Mouse (Mus musculus): ENCODE results near the gene Bpifb9b.
"Not testable (repeated sequence)": the region's sequence is repeated elsewhere in the genome, so short reads cannot be mapped to it uniquely, and the experiment has no call there.

Gene Bpifb9b

GRCm38 (mm10) chr2:154306927-154307326 lies at the start of gene Bpifb9b:
Bpifb9b (plus strand) TSS chr2:154307227.
- not testable (repeated sequence) for DNase-seq (ENCODE audit: low read depth, low spot score)

GRCm38 (mm10) chr2:154257554-154257953 lies 49.5 kb upstream of the Bpifb9b start, which contains the start of gene Bpifb9a:
Bpifb9a (plus strand) TSS chr2:154257854.
- DNase-seq (ENCODE audit: low read depth, low spot score) = not testable (repeated sequence)

- DNase-seq (ENCODE audit: low read depth, low spot score) = not testable (repeated sequence)
These were observed 42.6 kb upstream of the Bpifb9b start for GRCm38 (mm10) chr2:154264397-154264796.

- DNase-seq (ENCODE audit: low read depth, low spot score) = not testable (repeated sequence)
These were observed 15.2 kb upstream of the Bpifb9b start for GRCm38 (mm10) chr2:154291866-154292265.

- no peak for DNase-seq (ENCODE audit: low read depth, low spot score)
These were observed 14.2 kb upstream of the Bpifb9b start for GRCm38 (mm10) chr2:154292833-154293232.

GRCm38 (mm10) chr2:154294746-154295145 lies 12.3 kb upstream of the Bpifb9b start:
- DNase-seq (ENCODE audit: low read depth, low spot score) = peak; percentile 64

- DNase-seq (ENCODE audit: low read depth, low spot score) = peak; percentile 87
These were observed 6.5 kb upstream of the Bpifb9b start for GRCm38 (mm10) chr2:154300496-154300895.

GRCm38 (mm10) chr2:154301763-154302162 lies 5.3 kb upstream of the Bpifb9b start:
- DNase-seq (ENCODE audit: low read depth, low spot score) = no peak

- not testable (repeated sequence) for DNase-seq (ENCODE audit: low read depth, low spot score)
These were observed 2.4 kb upstream of the Bpifb9b start for GRCm38 (mm10) chr2:154304604-154305003.

- DNase-seq (ENCODE audit: low read depth, low spot score) = not testable (repeated sequence)
These were observed 6.7 kb downstream of the Bpifb9b start for GRCm38 (mm10) chr2:154313771-154314170.

GRCm38 (mm10) chr2:154326852-154327251 lies 19.8 kb downstream of the Bpifb9b start:
- DNase-seq (ENCODE audit: low read depth, low spot score) = no peak

- DNase-seq (ENCODE audit: low read depth, low spot score) = peak; percentile 51
These were observed 28.5 kb downstream of the Bpifb9b start for GRCm38 (mm10) chr2:154335572-154335971.

GRCm38 (mm10) chr2:154338161-154338560 lies 31.1 kb downstream of the Bpifb9b start:
- peak; percentile 96 for DNase-seq (ENCODE audit: low read depth, low spot score)

GRCm38 (mm10) chr2:154339356-154339755 lies 32.3 kb downstream of the Bpifb9b start:
- DNase-seq (ENCODE audit: low read depth, low spot score) = peak; percentile 61

- DNase-seq (ENCODE audit: low read depth, low spot score) = no peak
These were observed 41.1 kb downstream of the Bpifb9b start for GRCm38 (mm10) chr2:154348152-154348551.

GRCm38 (mm10) chr2:154354000-154354425 lies 47.0 kb downstream of the Bpifb9b start:
- not testable (repeated sequence) for DNase-seq (ENCODE audit: low read depth, low spot score)

- DNase-seq (ENCODE audit: low read depth, low spot score) = no peak
These were observed 60.5 kb downstream of the Bpifb9b start for GRCm38 (mm10) chr2:154367510-154367909.
